Mouse (Mus musculus): ENCODE measurements around the gene Heg1.

The Heg1 gene

GRCm38 (mm10) chr16:33677313-33677690, 6.9 kb upstream of the Heg1 start:
- no peak for DNase-seq (ENCODE audit: low spot score)

GRCm38 (mm10) chr16:33677901-33678300, 6.3 kb upstream of the Heg1 start:
- DNase-seq (ENCODE audit: low spot score) = no peak

- DNase-seq (ENCODE audit: low spot score) = no peak
Observed at GRCm38 (mm10) chr16:33680271-33680670, 3.9 kb upstream of the Heg1 start.

- no peak for DNase-seq (ENCODE audit: low spot score)
Observed at GRCm38 (mm10) chr16:33680816-33681215, 3.4 kb upstream of the Heg1 start.

- DNase-seq (ENCODE audit: low spot score) = no peak
Observed at GRCm38 (mm10) chr16:33681661-33682060, 2.5 kb upstream of the Heg1 start.

- DNase-seq (ENCODE audit: low spot score) = no peak
Observed at GRCm38 (mm10) chr16:33682651-33683050, 1.5 kb upstream of the Heg1 start.

- no peak for DNase-seq (ENCODE audit: low spot score)
Observed at GRCm38 (mm10) chr16:33683206-33684161, 686 bp upstream of the Heg1 start.

GRCm38 (mm10) chr16:33684703-33685701, 832 bp downstream of the Heg1 start:
- DNase-seq (ENCODE audit: low spot score) = no peak

- no peak for DNase-seq (ENCODE audit: low spot score)
Observed at GRCm38 (mm10) chr16:33686056-33686455, 1.9 kb downstream of the Heg1 start.

GRCm38 (mm10) chr16:33687724-33688123, 3.6 kb downstream of the Heg1 start:
- DNase-seq (ENCODE audit: low spot score) = no peak

GRCm38 (mm10) chr16:33690975-33691747, 7.0 kb downstream of the Heg1 start:
- DNase-seq (ENCODE audit: low spot score) = peak; percentile 39

GRCm38 (mm10) chr16:33693553-33693952, 9.4 kb downstream of the Heg1 start:
- no peak for DNase-seq (ENCODE audit: low spot score)

GRCm38 (mm10) chr16:33696811-33697575, 12.8 kb downstream of the Heg1 start:
- no peak for DNase-seq (ENCODE audit: low spot score)

- DNase-seq (ENCODE audit: low spot score) = no peak
Observed at GRCm38 (mm10) chr16:33697576-33698276, 13.6 kb downstream of the Heg1 start.

GRCm38 (mm10) chr16:33698277-33698790, 14.2 kb downstream of the Heg1 start:
- no peak for DNase-seq (ENCODE audit: low spot score)

GRCm38 (mm10) chr16:33700584-33700983, 16.4 kb downstream of the Heg1 start:
- no peak for DNase-seq (ENCODE audit: low spot score)

- no peak for DNase-seq (ENCODE audit: low spot score)
Observed at GRCm38 (mm10) chr16:33701872-33702271, 17.7 kb downstream of the Heg1 start.

- no peak for DNase-seq (ENCODE audit: low spot score)
Observed at GRCm38 (mm10) chr16:33704289-33704688, 20.1 kb downstream of the Heg1 start.

- no peak for DNase-seq (ENCODE audit: low spot score)
Observed at GRCm38 (mm10) chr16:33705258-33705657, 21.1 kb downstream of the Heg1 start.
